Mouse (Mus musculus) frontal cortex, postnatal 36 days (tissue): ENCODE measurements at regions not wholly inside any gene's neighbourhood (a gene's known extent, or its start where the extent isn't known, plus 50 kb on each side); places are given as distances from the start of the nearest gene placed in this dataset.

Source experiments
- DNase-seq, 2 experiments: peaks; one replicate each; pipeline ENCODE4 v3.0.0; 2022; ENCODE audit warnings: low spot score in 2 of 2

GRCm38 (mm10) chr13:42507535-42507934 lies 172.9 kb upstream of the Phactr1 start:
- DNase-seq, result no peak

GRCm38 (mm10) chr13:42518686-42519085 lies 161.7 kb upstream of the Phactr1 start:
- DNase-seq, result no peak

GRCm38 (mm10) chr13:42522553-42522952 lies 157.9 kb upstream of the Phactr1 start:
- no peak for DNase-seq

GRCm38 (mm10) chr13:42526163-42526562 lies 154.3 kb upstream of the Phactr1 start:
- DNase-seq, result no peak

- no peak for DNase-seq
These were observed 153.5 kb upstream of the Phactr1 start for GRCm38 (mm10) chr13:42526966-42527365.

GRCm38 (mm10) chr13:42528169-42528568 lies 152.3 kb upstream of the Phactr1 start:
- DNase-seq, result no peak

GRCm38 (mm10) chr13:42536501-42537210 lies 143.8 kb upstream of the Phactr1 start:
- peak; percentile 38 to 66 for DNase-seq

- no peak for DNase-seq
These were observed 142.4 kb upstream of the Phactr1 start for GRCm38 (mm10) chr13:42538046-42538445.

- DNase-seq, result no peak
These were observed 135.8 kb upstream of the Phactr1 start for GRCm38 (mm10) chr13:42544536-42545094.

- peak in 1 of 2 experiments; percentile 11 for DNase-seq
These were observed 134.0 kb upstream of the Phactr1 start for GRCm38 (mm10) chr13:42546389-42546788.

GRCm38 (mm10) chr13:42546851-42547250 lies 133.6 kb upstream of the Phactr1 start:
- peak; percentile 8 to 17 for DNase-seq

GRCm38 (mm10) chr13:42549021-42549559 lies 131.3 kb upstream of the Phactr1 start:
- DNase-seq, result no peak

GRCm38 (mm10) chr13:42554961-42555360 lies 125.5 kb upstream of the Phactr1 start:
- DNase-seq, result no peak

- DNase-seq, result no peak
These were observed 121.9 kb upstream of the Phactr1 start for GRCm38 (mm10) chr13:42558526-42558925.

- no peak for DNase-seq
These were observed 119.0 kb upstream of the Phactr1 start for GRCm38 (mm10) chr13:42561446-42561845.

GRCm38 (mm10) chr13:42565291-42566058 lies 114.9 kb upstream of the Phactr1 start:
- no peak for DNase-seq

GRCm38 (mm10) chr13:42570600-42571348 lies 109.6 kb upstream of the Phactr1 start:
- DNase-seq, result no peak

- DNase-seq, result no peak
These were observed 106.2 kb upstream of the Phactr1 start for GRCm38 (mm10) chr13:42574189-42574588.

- peak; percentile 83 to 92 for DNase-seq
These were observed 104.5 kb upstream of the Phactr1 start for GRCm38 (mm10) chr13:42575725-42576426.

- DNase-seq, result no peak
These were observed 101.0 kb upstream of the Phactr1 start for GRCm38 (mm10) chr13:42579471-42579870.

GRCm38 (mm10) chr13:42589136-42589535 lies 91.3 kb upstream of the Phactr1 start:
- DNase-seq, result no peak
